Mouse (Mus musculus): Measurements from ENCODE around the gene Rad9b. TPM values are rescaled to one million over a fixed set of nuclear protein-coding genes. Genes with fewer than 3 reads are reported as not detected.
A peak's percentile ranks its signal among the peaks of the same experiment; 100 is the strongest.

Gene Rad9b
- polyA plus RNA-seq, 2 experiments, result 9.7 to 17.3 TPM

- H3K4me3 ChIP-seq (replicated peaks; ENCODE audit: low read length), result no peak overlapping the region
Observed at GRCm38 (mm10) chr5:122280422-122280826, 73.6 kb downstream of the Rad9b start.

GRCm38 (mm10) chr5:122279799-122280421 lies 74.1 kb downstream of the Rad9b start:
- Histone ChIP-seq H3K36me3 (ENCODE audit: control insufficient read depth, insufficient read depth, low read length) (no peaks in the 10 kb centered on the region), H3K4me1 (ENCODE audit: control insufficient read depth, insufficient read depth, low read length) (peaks cover 7% of the 10 kb centered on the region), H3K4me3 (replicated peaks; ENCODE audit: low read length) (no peak overlapping the region), H3K27ac (replicated peaks; ENCODE audit: low read depth, low read length) (no peak overlapping the region), H3K4me2 (replicated peaks; ENCODE audit: low read depth, low read length, severe bottlenecking) (no peak overlapping the region), H3K9ac (ENCODE audit: low read depth, low read length, severe bottlenecking) (no peak overlapping the region), H3K27me3 (ENCODE audit: control insufficient read depth, insufficient read depth, low read length) (no peaks in the 10 kb centered on the region), H3K9me3 (ENCODE audit: control insufficient read depth, low read length) (no peaks in the 10 kb centered on the region)
- DNase-seq (ENCODE audit: low spot score) (no peak), ATAC-seq (ENCODE audit: low FRiP score, low read depth) (no peak)
- WGBS, result 77% methylated on average over 12 of the region's 12 CpGs
- TF ChIP-seq POLR2A (IDR thresholded peaks at IDR 0.05; ENCODE audit: borderline replicate concordance, extremely low read depth, insufficient read depth, insufficient read length), result no peak

More at GRCm38 (mm10) chr5:122280422-122280826, 73.6 kb downstream of the Rad9b start:
- 37% methylated on average over 6 of the region's 6 CpGs for WGBS
- no peak for TF ChIP-seq POLR2A (IDR thresholded peaks at IDR 0.05; ENCODE audit: borderline replicate concordance, extremely low read depth, insufficient read depth, insufficient read length)
- peaks cover 11% of the 10 kb centered on the region for H3K4me1 ChIP-seq (ENCODE audit: control insufficient read depth, insufficient read depth, low read length)
- no peak overlapping the region for H3K9ac ChIP-seq (ENCODE audit: low read depth, low read length, severe bottlenecking)
- H3K4me2 ChIP-seq (replicated peaks; ENCODE audit: low read depth, low read length, severe bottlenecking), result peak overlapping the region; percentile 16; the same call in 1 of the 2 replicates
- no peak for DNase-seq (ENCODE audit: low spot score)
- ATAC-seq (ENCODE audit: low FRiP score, low read depth), result no peak
- no peaks in the 10 kb centered on the region for H3K27me3 ChIP-seq (ENCODE audit: control insufficient read depth, insufficient read depth, low read length)
- H3K9me3 ChIP-seq (ENCODE audit: control insufficient read depth, low read length), result no peaks in the 10 kb centered on the region
- H3K27ac ChIP-seq (replicated peaks; ENCODE audit: low read depth, low read length), result no peak overlapping the region
- no peaks in the 10 kb centered on the region for H3K36me3 ChIP-seq (ENCODE audit: control insufficient read depth, insufficient read depth, low read length)

GRCm38 (mm10) chr5:122278946-122279345 lies 75.1 kb downstream of the Rad9b start:
- DNase-seq (ENCODE audit: low spot score), result no peak
- Histone ChIP-seq H3K36me3 (ENCODE audit: control insufficient read depth, insufficient read depth, low read length) (no peaks in the 10 kb centered on the region), H3K9ac (ENCODE audit: low read depth, low read length, severe bottlenecking) (no peak overlapping the region), H3K4me1 (ENCODE audit: control insufficient read depth, insufficient read depth, low read length) (peaks cover 7% of the 10 kb centered on the region), H3K27ac (replicated peaks; ENCODE audit: low read depth, low read length) (no peak overlapping the region), H3K27me3 (ENCODE audit: control insufficient read depth, insufficient read depth, low read length) (no peaks in the 10 kb centered on the region), H3K4me2 (replicated peaks; ENCODE audit: low read depth, low read length, severe bottlenecking) (no peak overlapping the region), H3K9me3 (ENCODE audit: control insufficient read depth, low read length) (no peaks in the 10 kb centered on the region), H3K4me3 (replicated peaks; ENCODE audit: low read length) (no peak overlapping the region)
- no peak for ATAC-seq (ENCODE audit: low FRiP score, low read depth)
- no peak for TF ChIP-seq POLR2A (IDR thresholded peaks at IDR 0.05; ENCODE audit: borderline replicate concordance, extremely low read depth, insufficient read depth, insufficient read length)
- WGBS, result 79% methylated on average over 7 of the region's 7 CpGs

- Histone ChIP-seq H3K36me3 (ENCODE audit: control insufficient read depth, insufficient read depth, low read length) (no peaks in the 10 kb centered on the region), H3K4me3 (replicated peaks; ENCODE audit: low read length) (no peak overlapping the region), H3K27ac (replicated peaks; ENCODE audit: low read depth, low read length) (no peak overlapping the region), H3K4me2 (replicated peaks; ENCODE audit: low read depth, low read length, severe bottlenecking) (no peak overlapping the region), H3K9me3 (ENCODE audit: control insufficient read depth, low read length) (no peaks in the 10 kb centered on the region), H3K4me1 (ENCODE audit: control insufficient read depth, insufficient read depth, low read length) (no peaks in the 10 kb centered on the region), H3K9ac (ENCODE audit: low read depth, low read length, severe bottlenecking) (no peak overlapping the region), H3K27me3 (ENCODE audit: control insufficient read depth, insufficient read depth, low read length) (no peaks in the 10 kb centered on the region)
- DNase-seq (ENCODE audit: low spot score), result no peak
- TF ChIP-seq POLR2A (IDR thresholded peaks at IDR 0.05; ENCODE audit: borderline replicate concordance, extremely low read depth, insufficient read depth, insufficient read length), result no peak
- no peak for ATAC-seq (ENCODE audit: low FRiP score, low read depth)
- WGBS, result 35% methylated on average over 5 of the region's 5 CpGs
Observed at GRCm38 (mm10) chr5:122274785-122275184, 79.2 kb downstream of the Rad9b start.

Other genes with a start within 250 kb of the Rad9b start
- 0.09 and 0.21 TPM in 2 replicates for gene Ccdc63, start 213.4 kb downstream of the Rad9b start, polyA plus RNA-seq (2012; rRNA removed)
- gene Ccdc63, start 213.4 kb downstream of the Rad9b start, polyA plus RNA-seq (2014; fragmentation: Nextera tagmentation; extraction: Ambion mirVana), result not detected in 2 replicates
- gene Ppp1cc, start 196.0 kb downstream of the Rad9b start, polyA plus RNA-seq (2012; rRNA removed), result 273 and 275 TPM in 2 replicates
- gene Ppp1cc, start 196.0 kb downstream of the Rad9b start, polyA plus RNA-seq (2014; fragmentation: Nextera tagmentation; extraction: Ambion mirVana), result 234 TPM in 2 replicates
- gene Hvcn1, start 147.4 kb downstream of the Rad9b start, polyA plus RNA-seq (2012; rRNA removed), result 9.6 and 10.4 TPM in 2 replicates
- gene Hvcn1, start 147.4 kb downstream of the Rad9b start, polyA plus RNA-seq (2014; fragmentation: Nextera tagmentation; extraction: Ambion mirVana), result 8.6 and 8.9 TPM in 2 replicates
- 28.3 and 38.3 TPM in 2 replicates for gene Tctn1, start 89.8 kb downstream of the Rad9b start, polyA plus RNA-seq (2012; rRNA removed)
- 5.5 TPM in 2 replicates for gene Tctn1, start 89.8 kb downstream of the Rad9b start, polyA plus RNA-seq (2014; fragmentation: Nextera tagmentation; extraction: Ambion mirVana)
- 11.5 and 13.7 TPM in 2 replicates for gene Pptc7, start 69.9 kb downstream of the Rad9b start, polyA plus RNA-seq (2012; rRNA removed)
- gene Pptc7, start 69.9 kb downstream of the Rad9b start, polyA plus RNA-seq (2014; fragmentation: Nextera tagmentation; extraction: Ambion mirVana), result 7.6 and 8.9 TPM in 2 replicates
- gene Vps29, start 136 bp upstream of the Rad9b start, polyA plus RNA-seq (2012; rRNA removed), result 90.6 and 106 TPM in 2 replicates
- 212 and 216 TPM in 2 replicates for gene Vps29, start 136 bp upstream of the Rad9b start, polyA plus RNA-seq (2014; fragmentation: Nextera tagmentation; extraction: Ambion mirVana)
- gene Gpn3, start 17.6 kb upstream of the Rad9b start, polyA plus RNA-seq (2012; rRNA removed), result 73.1 and 74.2 TPM in 2 replicates
- gene Gpn3, start 17.6 kb upstream of the Rad9b start, polyA plus RNA-seq (2014; fragmentation: Nextera tagmentation; extraction: Ambion mirVana), result 63.4 and 64.1 TPM in 2 replicates
- 79.1 and 80.4 TPM in 2 replicates for gene Fam216a, start 18.1 kb upstream of the Rad9b start, polyA plus RNA-seq (2012; rRNA removed)
- 78.1 and 82.8 TPM in 2 replicates for gene Fam216a, start 18.1 kb upstream of the Rad9b start, polyA plus RNA-seq (2014; fragmentation: Nextera tagmentation; extraction: Ambion mirVana)
- gene Arpc3, start 37.6 kb upstream of the Rad9b start, polyA plus RNA-seq (2012; rRNA removed), result 180 and 241 TPM in 2 replicates
- 46.2 and 51.0 TPM in 2 replicates for gene Arpc3, start 37.6 kb upstream of the Rad9b start, polyA plus RNA-seq (2014; fragmentation: Nextera tagmentation; extraction: Ambion mirVana)
- 44.8 and 49.8 TPM in 2 replicates for gene Anapc7, start 67.5 kb upstream of the Rad9b start, polyA plus RNA-seq (2012; rRNA removed)
- 27.6 and 31.2 TPM in 2 replicates for gene Anapc7, start 67.5 kb upstream of the Rad9b start, polyA plus RNA-seq (2014; fragmentation: Nextera tagmentation; extraction: Ambion mirVana)
- 96.7 and 99.0 TPM in 2 replicates for gene Atp2a2, start 148.0 kb upstream of the Rad9b start, polyA plus RNA-seq (2012; rRNA removed)
- 36.5 and 39.7 TPM in 2 replicates for gene Atp2a2, start 148.0 kb upstream of the Rad9b start, polyA plus RNA-seq (2014; fragmentation: Nextera tagmentation; extraction: Ambion mirVana)

Data from limb, embryonic 14.5 days (tissue).